Mouse (Mus musculus) bone marrow, adult 2 months (tissue): ENCODE results near the gene Hmmr. TPM values are rescaled to one million over a fixed set of nuclear protein-coding genes. Genes with fewer than 3 reads are reported as not detected.

Experiments
- H3K27ac ChIP-seq: fragments of 200-500 bp; 2 replicates; pipeline ENCODE4 v1.5.1; 2012; ENCODE audit warnings: low read depth, mild to moderate bottlenecking, control low read depth, inconsistent platforms, low read length; ENCODE audit not compliant: control insufficient read depth, poor library complexity, insufficient read depth
- H3K4me1 ChIP-seq: fragments of 200-500 bp; 2 replicates; pipeline ENCODE4 v1.6.1; 2011; ENCODE audit warnings: low read length; ENCODE audit not compliant: control insufficient read depth, insufficient read depth
- H3K4me3 ChIP-seq: fragments of 200-500 bp; replicated peaks from 2 replicates; pipeline ENCODE3; 2011; ENCODE audit warnings: mild to moderate bottlenecking, low read depth, low read length, control low read depth; ENCODE audit not compliant: control insufficient read depth
- CTCF ChIP-seq: fragments of 200-500 bp; IDR thresholded peaks from 2 replicates; pipeline ENCODE4 v1.5.1; 2011; ENCODE audit warnings: low read length, control low read depth; ENCODE audit not compliant: control insufficient read depth, insufficient read depth
- POLR2A ChIP-seq: fragments of 200-500 bp; IDR thresholded peaks from 2 replicates; pipeline ENCODE4 v1.6.1; 2011; ENCODE audit warnings: low read depth, mild to moderate bottlenecking, control low read depth, low read length, borderline replicate concordance; ENCODE audit not compliant: control insufficient read depth
- WGBS: fragments of 180-500 bp; shearing (Covaris S2); methylation state at CpG from one replicate; pipeline ENCODE4 v1.1.7; 2018; 5-methylcytosine and 5-hydroxymethylcytosine counted together
- polyA plus RNA-seq: library from polyadenylated mRNA; stranded (reverse); fragments of >200 nt; gene quantifications from 2 replicates; pipeline ENCODE4 v1.2.4, GENCODE M21; 2011; ENCODE audit warnings: low replicate concordance; ENCODE audit not compliant: missing spikeins, insufficient read depth, insufficient read length

Gene Hmmr
- 23.2 and 23.5 TPM in 2 replicates for polyA plus RNA-seq

GRCm38 (mm10) chr11:40733339-40734174 lies at the start of gene Hmmr, which contains the start of gene Nudcd2:
Hmmr (minus strand) TSS chr11:40733422.
Nudcd2 (plus strand) TSS chr11:40733667.
- under 1% methylated on average over 52 of the region's 52 CpGs for WGBS
- no peaks in the 10 kb centered on the region for H3K4me1 ChIP-seq
- H3K4me3 ChIP-seq: peak within 1 kb of the TSS; percentile 97
- H3K27ac ChIP-seq: peak within 1 kb of the TSS; percentile 58
- TF ChIP-seq POLR2A (no peak; the same call in 1 of the 2 replicates), CTCF (no peak)

- 57% methylated on average over 2 of the region's 2 CpGs for WGBS
- Histone ChIP-seq H3K27ac (no peak overlapping the region), H3K4me1 (no peaks in the 10 kb centered on the region), H3K4me3 (no peak overlapping the region)
- TF ChIP-seq POLR2A: no peak
- no peak for TF ChIP-seq CTCF
Measured at GRCm38 (mm10) chr11:40781857-40782256, 48.6 kb upstream of the Hmmr start.

- TF ChIP-seq CTCF (no peak), POLR2A (no peak)
- H3K27ac ChIP-seq: no peak overlapping the region
- H3K4me3 ChIP-seq: no peak overlapping the region
- no peaks in the 10 kb centered on the region for H3K4me1 ChIP-seq
- WGBS: 52% methylated on average over 12 of the region's 12 CpGs
Measured at GRCm38 (mm10) chr11:40775315-40776269, 42.4 kb upstream of the Hmmr start.

- TF ChIP-seq POLR2A: no peak
- no peak for TF ChIP-seq CTCF
- 67% methylated on average over 4 of the region's 4 CpGs for WGBS
- Histone ChIP-seq H3K27ac (no peak overlapping the region), H3K4me1 (no peaks in the 10 kb centered on the region), H3K4me3 (no peak overlapping the region)
Measured at GRCm38 (mm10) chr11:40764690-40765089, 31.5 kb upstream of the Hmmr start.

GRCm38 (mm10) chr11:40763395-40763794 lies 30.2 kb upstream of the Hmmr start:
- H3K4me1 ChIP-seq: no peaks in the 10 kb centered on the region
- 14% methylated on average over 2 of the region's 2 CpGs for WGBS
- 0 out of 2 replicates have a peak, but pooled peaks have one; percentile 9 for TF ChIP-seq CTCF
- TF ChIP-seq POLR2A: no peak
- no peak overlapping the region for H3K27ac ChIP-seq
- no peak overlapping the region for H3K4me3 ChIP-seq

- 84% methylated on average over 8 of the region's 8 CpGs for WGBS
- Histone ChIP-seq H3K4me3 (no peak overlapping the region), H3K4me1 (no peaks in the 10 kb centered on the region; the same call in 1 of the 2 replicates), H3K27ac (no peak overlapping the region)
- TF ChIP-seq POLR2A: no peak
- TF ChIP-seq CTCF: no peak
Measured at GRCm38 (mm10) chr11:40759896-40760295, 26.7 kb upstream of the Hmmr start.

GRCm38 (mm10) chr11:40755968-40756367 lies 22.7 kb upstream of the Hmmr start:
- Histone ChIP-seq H3K27ac (no peak overlapping the region), H3K4me1 (no peaks in the 10 kb centered on the region; the same call in 1 of the 2 replicates), H3K4me3 (no peak overlapping the region)
- 89% methylated on average over 8 of the region's 8 CpGs for WGBS
- TF ChIP-seq CTCF: no peak
- TF ChIP-seq POLR2A: no peak

- no peaks in the 10 kb centered on the region; the same call in 1 of the 2 replicates for H3K4me1 ChIP-seq
- TF ChIP-seq CTCF (no peak), POLR2A (peak; percentile 89)
- WGBS: under 1% methylated on average over 25 of the region's 25 CpGs
- H3K4me3 ChIP-seq: peak within 1 kb of the TSS; percentile 81
- peak within 1 kb of the TSS; percentile 55 for H3K27ac ChIP-seq
Measured at GRCm38 (mm10) chr11:40755109-40755627, 21.9 kb upstream of the Hmmr start, which contains the start of gene Ccng1. Ccng1 (minus strand) TSS chr11:40755311.
